Mouse (Mus musculus) hindbrain, embryonic 10.5 days (tissue): ENCODE measurements around the gene Bicral. TPM values are rescaled to one million over a fixed set of nuclear protein-coding genes. Genes with fewer than 3 reads are reported as not detected.

Experiments used
- DNase-seq: peaks from one replicate; pipeline ENCODE4 v3.0.0-alpha.2; 2017; ENCODE audit warnings: low spot score
- H3K27ac ChIP-seq: fragments of 300-500 bp; sonication (generic); 2 replicates; pipeline ENCODE4 v1.5.1; 2016; ENCODE audit warnings: mild to moderate bottlenecking, moderate library complexity
- H3K27me3 ChIP-seq: fragments of 300-500 bp; sonication (generic); 2 replicates; pipeline ENCODE4 v1.6.1; 2016; ENCODE audit warnings: mild to moderate bottlenecking; ENCODE audit not compliant: poor library complexity, insufficient read depth, severe bottlenecking
- H3K36me3 ChIP-seq: fragments of 300-500 bp; sonication (generic); 2 replicates; pipeline ENCODE4 v1.6.1; 2016; ENCODE audit warnings: mild to moderate bottlenecking, moderate library complexity
- H3K4me1 ChIP-seq: fragments of 300-500 bp; sonication (generic); replicated peaks from 2 replicates; pipeline ENCODE4 v1.6.1; 2016; ENCODE audit warnings: mild to moderate bottlenecking
- H3K4me3 ChIP-seq: fragments of 300-500 bp; sonication (generic); 2 replicates; pipeline ENCODE4 v1.5.1; 2016; ENCODE audit warnings: mild to moderate bottlenecking, moderate library complexity
- H3K9me3 ChIP-seq: fragments of 300-500 bp; sonication (generic); 2 replicates; pipeline ENCODE4 v1.6.1; 2016; ENCODE audit warnings: mild to moderate bottlenecking, moderate library complexity
- WGBS: fragments of 180-500 bp; shearing (Covaris S2); methylation state at CpG from one replicate; pipeline ENCODE4 v1.1.7; 2016; 5-methylcytosine and 5-hydroxymethylcytosine counted together
- polyA plus RNA-seq: library from polyadenylated mRNA; unstranded; fragments of >200 nt; fragmentation: Nextera tagmentation; extraction: Ambion mirVana; gene quantifications from 2 replicates; pipeline ENCODE4 v1.2.1, GENCODE M21; 2016

The Bicral gene
- polyA plus RNA-seq, 1 experiment from 2014 or later, result 4.2 TPM

DNA sequence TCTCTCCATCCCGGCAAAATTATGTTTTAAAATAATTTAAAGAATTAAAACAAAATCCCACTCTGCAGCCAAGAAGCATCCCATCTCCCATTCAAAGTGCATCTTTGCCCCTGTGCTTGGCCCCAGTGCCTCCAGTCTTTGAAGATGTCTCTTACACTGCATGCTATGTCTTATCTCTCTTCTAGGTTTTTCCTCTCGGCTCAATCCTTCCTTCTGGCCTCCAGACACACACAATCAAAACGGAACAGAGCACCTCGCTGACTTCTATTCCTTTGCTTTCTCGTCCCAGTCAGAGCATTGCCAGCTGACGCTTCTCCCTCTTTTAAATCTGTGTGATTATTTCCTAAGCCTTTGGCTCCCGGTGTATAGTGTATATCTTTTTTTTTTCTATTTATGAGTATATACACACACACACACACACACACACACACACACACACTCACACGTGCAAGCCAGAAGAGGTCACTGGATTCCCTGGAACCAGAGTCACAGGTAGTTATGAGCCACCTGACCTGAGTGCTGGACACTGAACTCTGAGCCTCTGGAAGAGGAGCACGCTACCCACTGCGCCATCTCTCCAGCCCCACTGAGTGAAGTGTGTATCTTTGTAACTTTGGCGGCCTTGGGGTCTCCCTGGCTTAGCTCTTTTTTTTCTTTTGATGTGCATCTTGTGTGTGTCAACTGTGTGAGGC lies 27.1 kb upstream of the Bicral start:
- 87% methylated on average over 11 of the region's 11 CpGs for WGBS
- peaks cover 21% of the 10 kb centered on the region for H3K4me1 ChIP-seq
- H3K27me3 ChIP-seq, result no peaks in the 10 kb centered on the region
- no peaks in the 10 kb centered on the region for H3K9me3 ChIP-seq
- no peak overlapping the region for H3K27ac ChIP-seq
- no peak overlapping the region for H3K4me3 ChIP-seq
- no peaks in the 10 kb centered on the region for H3K36me3 ChIP-seq
- no peak for DNase-seq

DNA sequence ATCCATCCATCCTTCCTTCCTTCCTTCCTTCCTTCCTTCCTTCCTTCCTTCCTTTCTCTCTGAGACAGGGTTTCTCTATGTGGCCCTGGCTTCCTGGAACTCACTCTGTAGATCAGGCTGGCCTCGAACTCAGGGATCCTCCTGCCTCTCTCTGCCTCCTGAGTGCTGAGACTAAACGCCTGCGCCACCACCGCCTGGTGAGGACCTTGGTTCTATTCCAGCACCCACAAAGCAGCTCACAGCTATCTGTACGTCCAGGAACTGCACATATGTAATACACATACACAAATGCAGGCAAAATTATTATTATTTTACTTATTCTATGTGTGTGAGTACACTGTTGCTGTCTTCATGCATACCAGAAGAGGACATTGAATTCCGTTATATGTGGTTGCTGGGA lies 26.5 kb upstream of the Bicral start:
- DNase-seq, result no peak
- WGBS, result 88% methylated on average over 6 of the region's 6 CpGs
- Histone ChIP-seq H3K27ac (no peak overlapping the region), H3K4me1 (peaks cover 23% of the 10 kb centered on the region), H3K4me3 (no peak overlapping the region), H3K36me3 (no peaks in the 10 kb centered on the region), H3K27me3 (no peaks in the 10 kb centered on the region), H3K9me3 (no peaks in the 10 kb centered on the region)

DNA sequence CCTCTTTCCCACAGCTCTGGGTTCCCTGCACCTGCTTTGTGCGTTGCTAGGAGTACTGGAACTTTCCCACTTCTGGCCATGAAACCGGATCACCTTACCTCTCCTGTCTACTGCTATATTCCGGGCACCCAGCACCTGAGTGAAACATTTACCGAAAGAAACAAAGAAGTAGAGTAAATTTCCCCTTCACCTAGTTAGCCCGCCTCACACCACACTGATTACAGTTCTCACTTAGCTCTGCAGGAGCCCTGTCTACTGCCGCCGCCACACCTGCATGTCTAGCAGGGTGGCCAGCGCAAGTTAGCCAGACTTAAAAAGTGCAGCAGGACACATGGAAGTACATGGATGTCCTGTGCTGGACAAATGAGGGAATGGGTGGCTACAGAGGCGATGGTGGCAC lies 24.8 kb upstream of the Bicral start:
- Histone ChIP-seq H3K4me1 (peaks cover 16% of the 10 kb centered on the region), H3K9me3 (no peaks in the 10 kb centered on the region)
- 91% methylated on average over 9 of the region's 9 CpGs for WGBS

DNA sequence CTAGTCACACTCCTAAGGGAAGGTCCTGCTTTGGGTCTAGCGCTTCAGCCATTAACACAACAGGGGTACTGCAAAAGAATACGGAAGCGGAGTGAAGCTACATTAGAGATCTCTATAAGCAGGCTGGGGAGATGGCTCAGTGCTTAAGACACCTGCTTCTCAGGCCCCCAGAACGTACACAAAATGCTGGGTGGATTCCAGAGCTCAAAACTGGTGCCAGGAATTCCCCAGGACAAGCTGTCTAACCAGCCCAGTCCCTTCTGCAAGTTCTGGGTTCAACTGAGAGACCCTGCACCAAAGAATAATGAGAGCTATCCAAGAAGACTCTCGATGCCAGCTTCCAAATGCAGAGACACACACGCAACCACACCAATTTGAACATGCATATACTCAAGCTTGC lies 23.4 kb upstream of the Bicral start:
- peaks cover 24% of the 10 kb centered on the region for H3K4me1 ChIP-seq
- no peak overlapping the region for H3K4me3 ChIP-seq
- no peak overlapping the region for H3K27ac ChIP-seq
- no peak for DNase-seq
- no peaks in the 10 kb centered on the region for H3K36me3 ChIP-seq
- no peaks in the 10 kb centered on the region for H3K9me3 ChIP-seq
- WGBS, result 86% methylated on average over 6 of the region's 6 CpGs
- no peaks in the 10 kb centered on the region for H3K27me3 ChIP-seq

More for the DNA sequence above, 24.8 kb upstream of the Bicral start:
- Histone ChIP-seq H3K27me3 (no peaks in the 10 kb centered on the region), H3K27ac (no peak overlapping the region), H3K36me3 (no peaks in the 10 kb centered on the region), H3K4me3 (no peak overlapping the region)
- no peak for DNase-seq

DNA sequence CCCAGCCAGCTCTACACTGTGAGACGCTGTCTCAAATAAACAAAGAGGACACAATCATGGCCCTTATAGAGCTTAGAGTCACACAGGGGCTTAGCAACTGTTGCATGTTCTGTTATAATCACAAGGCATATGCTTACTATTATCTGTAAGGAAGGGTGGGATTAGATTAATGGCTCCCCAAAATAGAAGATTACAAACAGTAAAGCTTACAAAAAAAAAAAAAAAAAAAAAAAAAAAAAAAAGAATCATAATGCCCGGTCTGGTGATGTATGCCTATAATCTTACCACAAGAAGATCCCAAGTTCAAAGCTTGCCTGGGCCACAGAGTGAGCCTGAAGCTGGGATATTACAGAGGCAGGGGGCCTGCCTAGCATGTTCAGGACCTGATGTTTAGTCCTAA lies 22.0 kb upstream of the Bicral start:
- Histone ChIP-seq H3K9me3 (no peaks in the 10 kb centered on the region), H3K27ac (no peak overlapping the region), H3K4me1 (peaks cover 20% of the 10 kb centered on the region; the same call in 1 of the 2 replicates), H3K27me3 (no peaks in the 10 kb centered on the region), H3K36me3 (no peaks in the 10 kb centered on the region), H3K4me3 (no peak overlapping the region)
- no peak for DNase-seq
- WGBS, result 93% methylated on average over 2 of the region's 2 CpGs

DNA sequence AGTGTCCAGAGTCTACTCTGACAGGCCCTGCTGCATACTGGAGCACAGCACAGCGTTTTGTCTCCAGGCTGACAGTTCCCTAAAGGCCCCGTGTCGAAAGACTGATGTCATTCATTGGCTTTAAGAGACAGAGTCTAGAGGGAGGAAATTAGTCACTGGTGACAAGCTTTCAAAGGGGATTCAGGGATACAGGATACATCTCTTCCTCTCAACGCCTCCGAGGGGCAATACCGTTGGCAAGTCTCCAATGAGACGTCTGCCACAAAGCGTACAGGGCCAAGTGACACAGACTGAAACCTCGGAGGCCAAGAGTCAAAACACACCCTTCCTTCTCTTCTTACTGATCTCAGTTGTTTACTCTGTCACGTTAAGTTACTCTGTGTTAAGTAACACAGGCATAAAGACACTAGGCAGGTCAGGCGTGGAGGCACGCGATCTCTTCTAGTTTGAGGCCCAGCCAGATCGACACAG lies 21.6 kb upstream of the Bicral start:
- Histone ChIP-seq H3K4me3 (no peak overlapping the region), H3K36me3 (no peaks in the 10 kb centered on the region), H3K4me1 (peaks cover 20% of the 10 kb centered on the region; the same call in 1 of the 2 replicates), H3K27me3 (no peaks in the 10 kb centered on the region), H3K27ac (no peak overlapping the region), H3K9me3 (no peaks in the 10 kb centered on the region)
- no peak for DNase-seq
- 68% methylated on average over 14 of the region's 14 CpGs for WGBS

DNA sequence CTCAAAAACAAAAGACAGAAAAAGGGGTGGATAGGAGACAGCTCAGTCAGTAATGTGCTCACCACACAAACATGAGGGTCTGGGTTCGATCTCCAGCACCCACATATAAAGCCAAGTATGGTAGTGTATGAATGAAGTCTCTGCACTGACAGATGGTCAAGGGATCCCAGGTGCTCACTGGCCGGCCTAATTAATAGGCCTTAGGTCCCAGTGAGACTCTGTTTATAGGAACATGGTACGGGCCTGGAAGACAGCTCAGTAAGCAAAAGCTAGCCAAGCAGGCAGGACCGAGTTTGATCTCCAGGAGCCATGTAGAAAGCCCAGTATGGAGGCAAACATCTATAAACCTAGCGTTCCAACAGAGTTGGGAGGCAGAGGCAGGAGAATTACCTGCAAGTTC lies 18.8 kb upstream of the Bicral start:
- no peak overlapping the region for H3K27ac ChIP-seq
- DNase-seq, result no peak
- peaks cover 39% of the 10 kb centered on the region for H3K4me1 ChIP-seq
- no peak overlapping the region for H3K4me3 ChIP-seq
- no peaks in the 10 kb centered on the region for H3K27me3 ChIP-seq
- no peaks in the 10 kb centered on the region for H3K9me3 ChIP-seq
- H3K36me3 ChIP-seq, result no peaks in the 10 kb centered on the region
- WGBS, result 86% methylated on average over 5 of the region's 5 CpGs

DNA sequence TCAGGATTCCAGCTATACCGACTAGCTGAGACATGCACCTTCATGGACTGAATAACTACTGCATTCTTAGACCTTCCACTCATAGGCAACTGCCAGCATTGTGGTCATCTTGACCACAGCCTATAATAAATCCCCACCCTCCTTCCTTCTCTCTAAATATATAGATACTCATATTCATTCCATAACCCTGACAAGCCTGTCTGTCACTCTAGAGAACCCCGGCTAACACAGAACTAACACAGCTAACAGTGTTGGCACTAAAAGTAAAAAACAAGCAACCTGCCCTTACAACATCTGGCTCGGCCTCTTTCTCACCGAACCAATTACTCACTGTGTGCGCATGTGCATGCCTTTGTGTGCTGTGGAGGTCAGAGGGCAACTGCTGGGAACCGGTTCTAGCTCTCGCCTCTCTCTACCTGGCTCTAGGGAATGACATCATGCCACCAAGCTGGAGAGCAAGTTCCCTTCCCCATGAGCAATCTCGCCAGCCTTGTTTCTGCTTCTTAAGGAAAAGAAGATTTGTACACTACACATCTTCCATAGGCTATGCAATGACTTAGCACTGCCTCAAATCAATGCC lies 18.2 kb upstream of the Bicral start:
- Histone ChIP-seq H3K9me3 (no peaks in the 10 kb centered on the region), H3K36me3 (no peaks in the 10 kb centered on the region), H3K27ac (no peak overlapping the region), H3K4me3 (no peak overlapping the region), H3K27me3 (no peaks in the 10 kb centered on the region), H3K4me1 (peaks cover 39% of the 10 kb centered on the region)
- WGBS, result 69% methylated on average over 8 of the region's 8 CpGs
- no peak for DNase-seq

DNA sequence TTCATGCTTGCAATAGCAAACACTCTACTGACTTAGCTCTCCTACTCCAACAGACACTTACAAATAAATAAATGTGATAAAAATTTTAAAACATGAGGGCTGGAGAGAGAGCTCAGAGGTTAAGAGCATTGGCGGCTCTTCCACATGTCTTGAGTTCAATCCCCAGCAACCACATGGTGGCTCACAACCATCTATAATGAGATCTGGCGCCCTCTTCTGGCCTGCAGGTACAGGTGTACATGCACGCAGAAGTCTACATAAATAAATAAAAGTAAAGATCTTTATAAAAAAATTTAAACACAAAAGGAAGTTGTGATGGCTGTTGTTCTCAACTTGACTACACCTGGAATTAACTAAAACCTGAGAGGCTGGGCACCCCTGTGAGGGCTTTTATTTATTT lies 17.3 kb upstream of the Bicral start:
- Histone ChIP-seq H3K4me3 (no peak overlapping the region), H3K27me3 (no peaks in the 10 kb centered on the region), H3K27ac (no peak overlapping the region), H3K4me1 (peaks cover 39% of the 10 kb centered on the region), H3K9me3 (no peaks in the 10 kb centered on the region), H3K36me3 (no peaks in the 10 kb centered on the region)
- 69% methylated on average over 3 of the region's 3 CpGs for WGBS
- no peak for DNase-seq

DNA sequence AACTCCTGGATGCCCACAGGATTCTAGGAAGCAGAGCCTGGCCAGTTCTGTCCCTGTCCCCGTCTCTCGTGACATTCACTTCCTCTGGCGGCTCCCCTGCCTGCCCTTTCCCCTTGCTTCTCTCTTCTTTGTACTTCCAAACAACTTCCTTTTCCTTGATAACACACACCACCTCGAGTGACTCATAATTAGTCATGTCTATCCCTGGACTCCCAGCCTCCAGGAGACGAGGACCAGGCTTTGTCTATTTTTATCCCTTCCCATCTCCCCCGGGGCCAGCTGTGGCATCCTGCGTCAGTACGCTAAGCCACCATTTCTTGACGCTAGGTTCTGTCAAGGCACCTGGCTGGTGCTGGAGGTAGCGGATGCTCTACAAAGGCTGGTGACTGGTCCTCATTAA lies 15.9 kb upstream of the Bicral start:
- peak overlapping the region; percentile 29; the same call in 1 of the 2 replicates for H3K27ac ChIP-seq

DNA sequence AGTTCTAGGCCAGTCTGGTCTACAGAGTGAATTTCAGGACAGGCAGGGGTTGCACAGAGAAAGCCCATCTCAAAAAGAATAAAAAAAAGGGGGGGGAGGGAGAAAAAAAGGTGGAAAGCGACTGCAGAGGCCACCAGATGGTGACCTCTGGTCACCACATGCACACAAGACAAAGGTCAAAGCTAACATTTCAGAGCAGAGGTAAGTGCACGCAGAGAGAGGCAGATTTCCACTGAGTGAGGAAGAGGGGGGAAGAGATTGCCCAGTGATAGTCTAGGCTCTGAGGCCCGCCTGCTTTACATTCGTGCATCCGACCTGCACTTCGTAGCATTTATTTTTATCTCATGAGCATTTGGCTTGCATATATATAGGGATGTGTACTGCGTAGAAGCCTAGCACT lies 14.5 kb upstream of the Bicral start:
- Histone ChIP-seq H3K27ac (0 out of 2 replicates have a peak overlapping the region, but pooled peaks have one; percentile 23), H3K4me1 (peaks cover 35% of the 10 kb centered on the region), H3K27me3 (no peaks in the 10 kb centered on the region), H3K4me3 (no peak overlapping the region), H3K9me3 (no peaks in the 10 kb centered on the region), H3K36me3 (no peaks in the 10 kb centered on the region)
- no peak for DNase-seq
- 70% methylated on average over 7 of the region's 7 CpGs for WGBS

More for the DNA sequence above, 15.9 kb upstream of the Bicral start:
- 62% methylated on average over 10 of the region's 10 CpGs for WGBS
- H3K4me3 ChIP-seq, result no peak overlapping the region
- peaks cover 35% of the 10 kb centered on the region for H3K4me1 ChIP-seq
- no peaks in the 10 kb centered on the region for H3K36me3 ChIP-seq
- H3K9me3 ChIP-seq, result no peaks in the 10 kb centered on the region
- H3K27me3 ChIP-seq, result no peaks in the 10 kb centered on the region
- no peak for DNase-seq

DNA sequence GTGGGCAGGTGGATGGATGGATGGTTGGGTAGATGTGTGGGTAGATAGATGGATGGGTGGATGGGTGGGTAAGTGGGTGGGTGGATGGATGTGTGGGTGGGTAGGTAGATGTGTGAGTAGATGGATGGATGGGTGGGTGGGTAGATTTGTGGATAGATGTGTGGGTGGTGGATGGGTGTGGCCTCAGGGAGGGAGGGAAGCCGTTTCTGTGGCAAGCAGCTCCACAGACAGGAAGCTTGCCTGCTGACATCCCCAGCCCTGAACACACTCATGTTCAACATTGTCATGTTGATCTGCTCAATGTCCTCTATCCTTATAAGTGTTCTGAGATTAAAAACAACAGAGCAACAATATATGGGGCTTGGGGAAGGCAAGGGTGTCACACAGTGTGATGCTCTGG lies 12.6 kb upstream of the Bicral start:
- Histone ChIP-seq H3K27ac (no peak overlapping the region), H3K27me3 (no peaks in the 10 kb centered on the region), H3K4me1 (peaks cover 22% of the 10 kb centered on the region), H3K36me3 (no peaks in the 10 kb centered on the region), H3K9me3 (no peaks in the 10 kb centered on the region), H3K4me3 (no peak overlapping the region)
- no peak for DNase-seq
- WGBS, result 67% methylated on average over 1 of the region's 1 CpGs

DNA sequence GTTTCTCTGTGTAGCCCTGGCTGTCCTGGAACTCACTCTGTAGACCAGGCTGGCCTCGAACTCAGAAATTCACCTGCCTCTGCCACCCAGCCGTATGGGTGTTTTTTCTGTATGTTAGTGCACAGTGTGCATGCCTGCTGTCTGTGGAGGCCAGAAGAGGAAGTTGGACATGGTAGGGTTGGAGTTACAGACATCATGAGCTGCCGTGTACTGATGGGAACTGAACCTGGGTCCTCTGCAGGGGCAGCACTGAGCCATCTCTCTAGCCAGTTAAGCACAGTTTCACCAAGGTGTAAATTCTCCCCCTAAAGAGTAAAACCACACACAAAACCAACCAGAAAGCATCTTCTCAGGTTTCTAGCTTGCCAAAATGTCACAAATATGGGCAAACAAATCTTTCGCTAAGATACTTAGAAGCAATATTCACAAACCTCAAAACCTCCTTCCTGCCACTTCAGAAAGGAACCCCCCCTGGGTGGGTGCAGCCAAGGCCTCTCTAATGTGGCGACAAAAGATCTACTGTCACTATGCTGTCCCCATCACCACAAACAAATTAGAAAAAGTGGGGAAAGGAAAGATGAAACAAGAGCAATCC lies 12.0 kb upstream of the Bicral start:
- WGBS, result 91% methylated on average over 5 of the region's 5 CpGs
- Histone ChIP-seq H3K36me3 (no peaks in the 10 kb centered on the region), H3K27ac (no peak overlapping the region), H3K4me1 (peaks cover 22% of the 10 kb centered on the region), H3K9me3 (no peaks in the 10 kb centered on the region), H3K27me3 (no peaks in the 10 kb centered on the region), H3K4me3 (no peak overlapping the region)
- no peak for DNase-seq
